Mouse (Mus musculus): ENCODE measurements around the gene Adtrp.

GRCm38 (mm10) chr13:41719331-41719730, 128.2 kb downstream of the Adtrp start:
- no peak for TF ChIP-seq GATA1 (IDR thresholded peaks at IDR 0.05; ENCODE audit: borderline replicate concordance, low read length)
- no peak for TF ChIP-seq FLI1 (IDR thresholded peaks at IDR 0.05; ENCODE audit: low read length)
